Mouse (Mus musculus): ENCODE results near the gene Slc12a5. TPM values are rescaled to one million over a fixed set of nuclear protein-coding genes. Genes with fewer than 3 reads are reported as not detected.
A peak's percentile ranks its signal among the peaks of the same experiment; 100 is the strongest.

Slc12a5 gene
- polyA plus RNA-seq, 1 experiment from 2014 or later, result 0.46 TPM

GRCm38 (mm10) chr2:164940140-164940830, 20.3 kb upstream of the Slc12a5 start, which contains the start of gene Mmp9:
Mmp9 (plus strand) TSS chr2:164940780.
- WGBS, result 21% methylated on average over 10 of the region's 10 CpGs
- Histone ChIP-seq H3K4me2 (ENCODE audit: low read depth, low read length) (no peak within 1 kb of the TSS), H3K4me1 (ENCODE audit: control insufficient read depth, insufficient read depth, low read length) (peaks cover 14% of the 10 kb centered on the region), H3K27me3 (ENCODE audit: control insufficient read depth, insufficient read depth, low read length) (peaks cover 26% of the 10 kb centered on the region), H3K4me3 (replicated peaks; ENCODE audit: low read length) (no peak within 1 kb of the TSS), H3K36me3 (ENCODE audit: control insufficient read depth, insufficient read depth, low read length) (no peaks in the 10 kb centered on the region), H3K9me3 (replicated peaks; ENCODE audit: control insufficient read depth, low read length) (no peaks in the 10 kb centered on the region), H3K27ac (ENCODE audit: low read length) (no peak within 1 kb of the TSS), H3K9ac (ENCODE audit: low read length) (no peak within 1 kb of the TSS)
- ATAC-seq (ENCODE audit: insufficient read depth, low FRiP score), result no peak

GRCm38 (mm10) chr2:164942692-164943290, 17.8 kb upstream of the Slc12a5 start:
- Histone ChIP-seq H3K27ac (ENCODE audit: low read length) (no peak overlapping the region), H3K9me3 (replicated peaks; ENCODE audit: control insufficient read depth, low read length) (no peaks in the 10 kb centered on the region), H3K36me3 (ENCODE audit: control insufficient read depth, insufficient read depth, low read length) (no peaks in the 10 kb centered on the region), H3K4me1 (ENCODE audit: control insufficient read depth, insufficient read depth, low read length) (peaks cover 14% of the 10 kb centered on the region), H3K4me3 (replicated peaks; ENCODE audit: low read length) (no peak overlapping the region), H3K9ac (ENCODE audit: low read length) (no peak overlapping the region), H3K27me3 (ENCODE audit: control insufficient read depth, insufficient read depth, low read length) (peaks cover 38% of the 10 kb centered on the region), H3K4me2 (ENCODE audit: low read depth, low read length) (no peak overlapping the region)
- no peak for ATAC-seq (ENCODE audit: insufficient read depth, low FRiP score)
- 23% methylated on average over 5 of the region's 5 CpGs for WGBS

GRCm38 (mm10) chr2:164947506-164947905, 13.1 kb upstream of the Slc12a5 start:
- no peak overlapping the region for H3K4me2 ChIP-seq (ENCODE audit: low read depth, low read length)
- no peak overlapping the region for H3K27ac ChIP-seq (ENCODE audit: low read length)
- H3K4me1 ChIP-seq (ENCODE audit: control insufficient read depth, insufficient read depth, low read length), result peaks cover 6% of the 10 kb centered on the region; the same call in 1 of the 2 replicates
- H3K9ac ChIP-seq (ENCODE audit: low read length), result no peak overlapping the region
- no peaks in the 10 kb centered on the region for H3K36me3 ChIP-seq (ENCODE audit: control insufficient read depth, insufficient read depth, low read length)
- H3K4me3 ChIP-seq (replicated peaks; ENCODE audit: low read length), result no peak overlapping the region
- peaks cover 3% of the 10 kb centered on the region for H3K9me3 ChIP-seq (replicated peaks; ENCODE audit: control insufficient read depth, low read length)
- H3K27me3 ChIP-seq (ENCODE audit: control insufficient read depth, insufficient read depth, low read length), result peaks cover 64% of the 10 kb centered on the region
- ATAC-seq (ENCODE audit: insufficient read depth, low FRiP score), result no peak
- 33% methylated on average over 4 of the region's 4 CpGs for WGBS

GRCm38 (mm10) chr2:164947930-164948329, 12.7 kb upstream of the Slc12a5 start:
- Histone ChIP-seq H3K9ac (ENCODE audit: low read length) (no peak overlapping the region), H3K9me3 (replicated peaks; ENCODE audit: control insufficient read depth, low read length) (peaks cover 3% of the 10 kb centered on the region), H3K27me3 (ENCODE audit: control insufficient read depth, insufficient read depth, low read length) (peaks cover 65% of the 10 kb centered on the region), H3K4me3 (replicated peaks; ENCODE audit: low read length) (no peak overlapping the region), H3K4me2 (ENCODE audit: low read depth, low read length) (no peak overlapping the region), H3K27ac (ENCODE audit: low read length) (no peak overlapping the region), H3K4me1 (ENCODE audit: control insufficient read depth, insufficient read depth, low read length) (peaks cover 6% of the 10 kb centered on the region; the same call in 1 of the 2 replicates), H3K36me3 (ENCODE audit: control insufficient read depth, insufficient read depth, low read length) (no peaks in the 10 kb centered on the region)
- 7% methylated on average over 7 of the region's 7 CpGs for WGBS
- no peak for ATAC-seq (ENCODE audit: insufficient read depth, low FRiP score)

GRCm38 (mm10) chr2:164948962-164949361, 11.6 kb upstream of the Slc12a5 start:
- H3K36me3 ChIP-seq (ENCODE audit: control insufficient read depth, insufficient read depth, low read length), result no peaks in the 10 kb centered on the region
- no peak overlapping the region for H3K4me2 ChIP-seq (ENCODE audit: low read depth, low read length)
- peaks cover 67% of the 10 kb centered on the region for H3K27me3 ChIP-seq (ENCODE audit: control insufficient read depth, insufficient read depth, low read length)
- no peak overlapping the region for H3K27ac ChIP-seq (ENCODE audit: low read length)
- H3K9ac ChIP-seq (ENCODE audit: low read length), result no peak overlapping the region
- peaks cover 3% of the 10 kb centered on the region for H3K9me3 ChIP-seq (replicated peaks; ENCODE audit: control insufficient read depth, low read length)
- WGBS, result 9% methylated on average over 25 of the region's 25 CpGs
- peaks cover 6% of the 10 kb centered on the region; the same call in 1 of the 2 replicates for H3K4me1 ChIP-seq (ENCODE audit: control insufficient read depth, insufficient read depth, low read length)
- ATAC-seq (ENCODE audit: insufficient read depth, low FRiP score), result no peak
- peak overlapping the region; percentile 19; the same call in 1 of the 2 replicates for H3K4me3 ChIP-seq (replicated peaks; ENCODE audit: low read length)

- no peak for ATAC-seq (ENCODE audit: insufficient read depth, low FRiP score)
- Histone ChIP-seq H3K4me3 (replicated peaks; ENCODE audit: low read length) (no peak overlapping the region), H3K4me1 (ENCODE audit: control insufficient read depth, insufficient read depth, low read length) (peaks cover 6% of the 10 kb centered on the region; the same call in 1 of the 2 replicates), H3K27ac (ENCODE audit: low read length) (no peak overlapping the region), H3K4me2 (ENCODE audit: low read depth, low read length) (no peak overlapping the region), H3K27me3 (ENCODE audit: control insufficient read depth, insufficient read depth, low read length) (peaks cover 69% of the 10 kb centered on the region), H3K36me3 (ENCODE audit: control insufficient read depth, insufficient read depth, low read length) (no peaks in the 10 kb centered on the region), H3K9ac (ENCODE audit: low read length) (no peak overlapping the region), H3K9me3 (replicated peaks; ENCODE audit: control insufficient read depth, low read length) (peaks cover 3% of the 10 kb centered on the region)
- 27% methylated on average over 13 of the region's 13 CpGs for WGBS
These were observed 10.1 kb upstream of the Slc12a5 start for GRCm38 (mm10) chr2:164950501-164950900.

GRCm38 (mm10) chr2:164951745-164952144, 8.9 kb upstream of the Slc12a5 start:
- peaks cover 6% of the 10 kb centered on the region; the same call in 1 of the 2 replicates for H3K4me1 ChIP-seq (ENCODE audit: control insufficient read depth, insufficient read depth, low read length)
- peaks cover 3% of the 10 kb centered on the region for H3K9me3 ChIP-seq (replicated peaks; ENCODE audit: control insufficient read depth, low read length)
- 81% methylated on average over 4 of the region's 4 CpGs for WGBS
- ATAC-seq (ENCODE audit: insufficient read depth, low FRiP score), result no peak
- no peak overlapping the region for H3K4me3 ChIP-seq (replicated peaks; ENCODE audit: low read length)
- no peak overlapping the region for H3K9ac ChIP-seq (ENCODE audit: low read length)
- no peaks in the 10 kb centered on the region for H3K36me3 ChIP-seq (ENCODE audit: control insufficient read depth, insufficient read depth, low read length)
- no peak overlapping the region for H3K27ac ChIP-seq (ENCODE audit: low read length)
- no peak overlapping the region for H3K4me2 ChIP-seq (ENCODE audit: low read depth, low read length)
- H3K27me3 ChIP-seq (ENCODE audit: control insufficient read depth, insufficient read depth, low read length), result peaks cover 63% of the 10 kb centered on the region

GRCm38 (mm10) chr2:164952448-164952847, 8.2 kb upstream of the Slc12a5 start:
- H3K27ac ChIP-seq (ENCODE audit: low read length), result no peak overlapping the region
- peaks cover 3% of the 10 kb centered on the region for H3K9me3 ChIP-seq (replicated peaks; ENCODE audit: control insufficient read depth, low read length)
- H3K36me3 ChIP-seq (ENCODE audit: control insufficient read depth, insufficient read depth, low read length), result no peaks in the 10 kb centered on the region
- no peak overlapping the region for H3K4me2 ChIP-seq (ENCODE audit: low read depth, low read length)
- H3K4me1 ChIP-seq (ENCODE audit: control insufficient read depth, insufficient read depth, low read length), result peaks cover 6% of the 10 kb centered on the region; the same call in 1 of the 2 replicates
- no peak overlapping the region for H3K4me3 ChIP-seq (replicated peaks; ENCODE audit: low read length)
- ATAC-seq (ENCODE audit: insufficient read depth, low FRiP score), result no peak
- WGBS, result 40% methylated on average over 13 of the region's 13 CpGs
- no peak overlapping the region for H3K9ac ChIP-seq (ENCODE audit: low read length)
- peaks cover 58% of the 10 kb centered on the region for H3K27me3 ChIP-seq (ENCODE audit: control insufficient read depth, insufficient read depth, low read length)

GRCm38 (mm10) chr2:164953224-164953623, 7.4 kb upstream of the Slc12a5 start:
- no peak overlapping the region for H3K4me3 ChIP-seq (replicated peaks; ENCODE audit: low read length)
- H3K27ac ChIP-seq (ENCODE audit: low read length), result no peak overlapping the region
- H3K4me1 ChIP-seq (ENCODE audit: control insufficient read depth, insufficient read depth, low read length), result peaks cover 4% of the 10 kb centered on the region; the same call in 1 of the 2 replicates
- H3K27me3 ChIP-seq (ENCODE audit: control insufficient read depth, insufficient read depth, low read length), result peaks cover 52% of the 10 kb centered on the region
- no peak overlapping the region for H3K9ac ChIP-seq (ENCODE audit: low read length)
- WGBS, result 2% methylated on average over 21 of the region's 21 CpGs
- H3K36me3 ChIP-seq (ENCODE audit: control insufficient read depth, insufficient read depth, low read length), result no peaks in the 10 kb centered on the region
- ATAC-seq (ENCODE audit: insufficient read depth, low FRiP score), result peak; percentile 70
- peak overlapping the region; percentile 6; the same call in 1 of the 2 replicates for H3K4me2 ChIP-seq (ENCODE audit: low read depth, low read length)
- H3K9me3 ChIP-seq (replicated peaks; ENCODE audit: control insufficient read depth, low read length), result peaks cover 3% of the 10 kb centered on the region

Data from stomach, embryonic 16.5 days (tissue).